Mouse (Mus musculus) testis, adult 2 months (tissue): ENCODE measurements at regions not wholly inside any gene's neighbourhood (a gene's known extent, or its start where the extent isn't known, plus 50 kb on each side); places are given as distances from the start of the nearest gene placed in this dataset.

Experiments used
- H3K27ac ChIP-seq: fragments of 200-500 bp; 2 replicates; pipeline ENCODE4 v1.5.1; 2012; ENCODE audit warnings: low read depth, low read length; ENCODE audit not compliant: control insufficient read depth, insufficient read depth
- H3K27me3 ChIP-seq: fragments of 200-500 bp; 2 replicates; pipeline ENCODE4 v1.6.1; 2012; ENCODE audit warnings: mild to moderate bottlenecking, low read length, moderate library complexity; ENCODE audit not compliant: control insufficient read depth, insufficient read depth
- H3K36me3 ChIP-seq: fragments of 200-500 bp; 2 replicates; pipeline ENCODE4 v1.6.1; 2012; ENCODE audit warnings: mild to moderate bottlenecking, low read length; ENCODE audit not compliant: control insufficient read depth, insufficient read depth
- H3K4me1 ChIP-seq: fragments of 200-500 bp; 2 replicates; pipeline ENCODE4 v1.6.1; 2012; ENCODE audit warnings: low read length; ENCODE audit not compliant: control insufficient read depth, insufficient read depth
- H3K4me3 ChIP-seq: fragments of 200-500 bp; 2 replicates; pipeline ENCODE4 v1.5.1; 2012; ENCODE audit warnings: low read depth, mild to moderate bottlenecking, low read length, moderate library complexity, mixed read lengths; ENCODE audit not compliant: control insufficient read depth
- CTCF ChIP-seq: fragments of 200-500 bp; IDR thresholded peaks from 2 replicates; pipeline ENCODE4 v1.5.1; 2012; ENCODE audit warnings: low read depth, mild to moderate bottlenecking, inconsistent platforms, low read length, moderate library complexity; ENCODE audit not compliant: control insufficient read depth, insufficient read depth, insufficient replicate concordance
- POLR2A ChIP-seq: fragments of 200-500 bp; IDR thresholded peaks from 2 replicates; pipeline ENCODE4 v1.6.1; 2012; ENCODE audit warnings: low read depth, mild to moderate bottlenecking, inconsistent platforms, low read length, moderate library complexity; ENCODE audit not compliant: control insufficient read depth

DNA sequence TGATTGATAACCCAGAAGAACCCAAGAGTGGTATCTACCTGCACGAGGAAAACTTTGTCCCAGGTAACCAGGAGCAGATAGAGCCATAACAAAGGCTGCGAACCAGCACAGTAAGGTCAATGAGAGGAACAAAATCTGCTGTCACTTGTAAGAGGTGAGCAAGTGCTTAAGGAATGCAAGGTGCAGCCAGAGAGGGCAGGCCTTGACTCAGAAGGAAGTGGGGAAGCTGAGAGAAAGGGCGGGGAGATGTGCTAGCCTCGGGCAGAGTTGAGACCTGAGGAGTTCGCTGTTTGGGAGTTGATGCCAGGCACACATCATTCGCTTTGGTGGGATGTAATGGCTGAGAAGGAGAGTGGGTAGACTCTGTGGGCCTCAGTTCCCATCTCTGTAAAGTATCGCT lies 205.5 kb downstream of the Gm19410 start:
- Histone ChIP-seq H3K36me3 (no peaks in the 10 kb centered on the region), H3K27me3 (no peaks in the 10 kb centered on the region), H3K4me1 (no peaks in the 10 kb centered on the region; the same call in 1 of the 2 replicates), H3K27ac (no peak overlapping the region), H3K4me3 (no peak overlapping the region)
- no peak for TF ChIP-seq CTCF
- TF ChIP-seq POLR2A, result no peak

- H3K4me3 ChIP-seq, result no peak overlapping the region
- no peaks in the 10 kb centered on the region; the same call in 1 of the 2 replicates for H3K4me1 ChIP-seq
- no peaks in the 10 kb centered on the region for H3K36me3 ChIP-seq
- no peaks in the 10 kb centered on the region for H3K27me3 ChIP-seq
- no peak overlapping the region for H3K27ac ChIP-seq
- TF ChIP-seq CTCF (no peak), POLR2A (no peak)
These were observed 208.9 kb downstream of the Gm19410 start for GRCm38 (mm10) chr8:35974323-35975029.

GRCm38 (mm10) chr8:35979638-35980255 lies 214.2 kb downstream of the Gm19410 start:
- Histone ChIP-seq H3K4me1 (peaks cover 2% of the 10 kb centered on the region; the same call in 1 of the 2 replicates), H3K27me3 (no peaks in the 10 kb centered on the region), H3K36me3 (no peaks in the 10 kb centered on the region), H3K4me3 (no peak overlapping the region), H3K27ac (no peak overlapping the region)
- TF ChIP-seq CTCF, result no peak

DNA sequence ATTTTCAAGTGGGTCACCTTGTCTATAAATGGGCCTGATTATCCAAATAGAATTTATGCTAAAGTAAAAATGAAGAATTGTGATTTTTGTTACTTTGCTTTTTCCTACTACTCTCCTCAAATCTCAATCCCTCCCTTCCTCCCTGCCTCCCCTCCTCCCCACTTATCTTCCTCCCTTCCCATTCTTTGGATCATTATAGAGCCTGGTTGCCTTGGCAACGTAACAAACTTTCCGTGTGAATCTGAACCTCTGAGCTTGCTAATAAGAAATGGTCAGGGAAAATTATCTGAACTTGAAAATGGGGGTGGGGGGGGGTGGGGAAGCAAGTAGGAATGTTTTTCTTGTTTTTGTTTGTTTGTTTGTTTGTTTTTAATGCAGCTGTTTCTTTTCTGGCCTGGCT lies 217.5 kb downstream of the Gm19410 start:
- Histone ChIP-seq H3K4me3 (peak overlapping the region; percentile 68), H3K36me3 (no peaks in the 10 kb centered on the region), H3K4me1 (0 out of 2 replicates have a peak, but pooled peaks cover 2% of the 10 kb centered on the region), H3K27ac (no peak overlapping the region), H3K27me3 (no peaks in the 10 kb centered on the region)
- TF ChIP-seq CTCF, result no peak
- no peak for TF ChIP-seq POLR2A

GRCm38 (mm10) chr8:35985152-35985689 lies 219.6 kb downstream of the Gm19410 start:
- TF ChIP-seq CTCF (no peak), POLR2A (no peak)
- peak overlapping the region; percentile 20; the same call in 1 of the 2 replicates for H3K4me3 ChIP-seq
- H3K27ac ChIP-seq, result no peak overlapping the region
- no peaks in the 10 kb centered on the region for H3K36me3 ChIP-seq
- H3K27me3 ChIP-seq, result no peaks in the 10 kb centered on the region
- H3K4me1 ChIP-seq, result 0 out of 2 replicates have a peak, but pooled peaks cover 2% of the 10 kb centered on the region

GRCm38 (mm10) chr8:35987327-35987726 lies 221.7 kb downstream of the Gm19410 start:
- 0 out of 2 replicates have a peak, but pooled peaks cover 2% of the 10 kb centered on the region for H3K4me1 ChIP-seq
- no peaks in the 10 kb centered on the region for H3K27me3 ChIP-seq
- H3K36me3 ChIP-seq, result no peaks in the 10 kb centered on the region
- no peak overlapping the region for H3K27ac ChIP-seq
- TF ChIP-seq POLR2A, result no peak
- TF ChIP-seq CTCF, result no peak
- H3K4me3 ChIP-seq, result no peak overlapping the region

DNA sequence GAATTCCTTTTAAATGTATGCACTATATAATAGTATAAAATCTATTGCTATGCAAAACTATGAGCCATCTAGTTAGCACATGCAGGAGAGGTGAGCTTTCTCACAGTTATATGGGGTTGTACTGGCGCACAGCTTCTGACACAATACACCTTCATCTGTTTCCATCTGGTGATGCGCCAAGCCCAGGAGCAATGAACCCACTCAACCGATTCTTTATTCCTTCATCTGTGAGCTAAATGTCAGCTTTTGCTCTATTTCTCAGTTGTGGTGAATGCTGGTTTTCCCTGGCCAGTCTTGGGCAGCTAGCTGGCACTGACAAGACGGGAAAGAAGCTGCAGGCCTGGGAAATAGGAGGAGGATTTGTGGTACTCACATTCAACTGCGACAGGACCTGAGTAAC lies 225.4 kb downstream of the Gm19410 start:
- Histone ChIP-seq H3K27me3 (no peaks in the 10 kb centered on the region), H3K4me1 (no peaks in the 10 kb centered on the region), H3K36me3 (no peaks in the 10 kb centered on the region), H3K27ac (no peak overlapping the region), H3K4me3 (no peak overlapping the region)
- TF ChIP-seq CTCF, result no peak
- TF ChIP-seq POLR2A, result no peak
